Mouse (Mus musculus) heart, adult 2 months (tissue): ENCODE data around the gene Nupr1.

Experiments used
- CTCF ChIP-seq: fragments of 200-600 bp; IDR thresholded peaks from 2 replicates; pipeline ENCODE4 v1.8.1; 2022; ENCODE audit warnings: antibody characterized with exemption, mild to moderate bottlenecking, moderate library complexity
- EP300 ChIP-seq: fragments of 200-500 bp; IDR thresholded peaks from 2 replicates; pipeline ENCODE4 v1.6.1; 2011; ENCODE audit warnings: low read depth, low read length, control low read depth; ENCODE audit not compliant: insufficient read depth
- POLR2A ChIP-seq: fragments of 200-500 bp; IDR thresholded peaks from 2 replicates; pipeline ENCODE4 v1.6.1; 2011; ENCODE audit warnings: mild to moderate bottlenecking, low read depth, low read length, control low read depth; ENCODE audit not compliant: insufficient read depth

DNA sequence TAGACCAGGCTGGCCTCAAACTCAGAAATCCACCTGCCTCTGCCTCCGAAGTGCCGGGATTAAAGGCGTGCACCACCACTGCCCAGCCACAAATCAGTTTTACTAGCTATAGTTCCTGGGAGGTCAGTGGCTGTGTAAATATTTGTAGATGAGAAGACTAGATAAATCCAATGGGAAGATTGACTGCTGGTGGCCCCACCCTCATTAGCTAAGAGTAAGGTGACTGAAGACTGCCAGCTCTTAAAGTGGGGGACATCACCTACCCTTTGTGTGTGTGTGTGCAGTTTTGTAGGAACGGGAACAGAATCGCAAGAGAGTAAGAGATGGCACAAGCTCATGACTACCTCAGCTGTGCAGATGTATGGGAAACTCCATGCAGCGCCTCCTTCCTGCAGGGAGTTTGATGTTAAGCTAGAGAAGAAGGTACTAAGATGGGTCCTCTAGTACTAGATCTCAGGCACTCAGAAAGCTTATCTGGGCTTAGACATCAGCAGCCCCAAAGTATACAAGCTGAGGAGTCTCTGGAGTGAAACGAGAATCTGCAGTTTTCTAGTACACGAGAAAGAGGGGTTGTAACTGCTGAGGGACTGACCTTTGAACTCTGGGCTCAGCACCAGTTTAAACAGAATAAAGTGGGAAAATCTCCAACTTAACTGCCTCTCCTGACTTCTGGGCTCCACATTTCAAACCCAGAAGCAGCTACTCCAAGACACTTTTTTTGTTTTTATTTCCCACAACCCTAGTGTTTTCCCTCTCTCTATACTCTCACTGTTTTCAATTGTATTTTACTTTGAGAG, 48.1 kb upstream of the Nupr1 start:
- TF ChIP-seq CTCF = no peak
- no peak for TF ChIP-seq POLR2A
- no peak for TF ChIP-seq EP300
